Mouse (Mus musculus) liver, adult 2 months (tissue): ENCODE results near the gene Pus7l.

Source experiments
- CTCF ChIP-seq: fragments of 200-500 bp; IDR thresholded peaks from 2 replicates; pipeline ENCODE4 v1.5.1; 2011; ENCODE audit warnings: low read depth, low read length, control low read depth
- POLR2A ChIP-seq: fragments of 200-500 bp; IDR thresholded peaks from 2 replicates; pipeline ENCODE4 v1.6.1; 2011; ENCODE audit warnings: low read length, control low read depth; ENCODE audit not compliant: insufficient read depth; ENCODE audit errors: extremely low read depth

DNA sequence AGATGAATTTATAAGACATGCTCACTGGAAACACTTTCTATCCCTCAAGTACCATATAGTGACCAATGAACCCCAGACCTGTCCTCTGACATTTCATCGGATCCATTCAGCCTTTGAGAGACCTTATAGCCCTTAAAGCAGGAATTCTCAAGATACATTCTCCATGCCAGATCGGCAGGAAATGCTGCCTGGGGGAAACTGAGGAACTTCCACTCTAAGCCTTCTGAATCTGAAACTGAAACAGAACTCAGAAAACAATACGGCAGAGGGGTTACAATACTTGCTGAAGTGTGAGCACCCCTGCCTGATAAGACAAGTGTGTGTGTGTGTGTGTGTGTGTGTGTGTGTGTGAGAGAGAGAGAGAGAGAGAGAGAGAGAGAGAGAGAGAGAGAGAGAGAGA is 4.1 kb downstream of the Pus7l start:
- TF ChIP-seq CTCF = no peak
- TF ChIP-seq POLR2A = no peak
